Mouse (Mus musculus): Measurements from ENCODE around the gene Mst1r. TPM values are rescaled to one million over a fixed set of nuclear protein-coding genes. Genes with fewer than 3 reads are reported as not detected.

Mst1r gene
- 0.39 and 0.80 TPM in 2 replicates for polyA plus RNA-seq (2014; fragmentation: Nextera tagmentation; extraction: Ambion mirVana)

DNA sequence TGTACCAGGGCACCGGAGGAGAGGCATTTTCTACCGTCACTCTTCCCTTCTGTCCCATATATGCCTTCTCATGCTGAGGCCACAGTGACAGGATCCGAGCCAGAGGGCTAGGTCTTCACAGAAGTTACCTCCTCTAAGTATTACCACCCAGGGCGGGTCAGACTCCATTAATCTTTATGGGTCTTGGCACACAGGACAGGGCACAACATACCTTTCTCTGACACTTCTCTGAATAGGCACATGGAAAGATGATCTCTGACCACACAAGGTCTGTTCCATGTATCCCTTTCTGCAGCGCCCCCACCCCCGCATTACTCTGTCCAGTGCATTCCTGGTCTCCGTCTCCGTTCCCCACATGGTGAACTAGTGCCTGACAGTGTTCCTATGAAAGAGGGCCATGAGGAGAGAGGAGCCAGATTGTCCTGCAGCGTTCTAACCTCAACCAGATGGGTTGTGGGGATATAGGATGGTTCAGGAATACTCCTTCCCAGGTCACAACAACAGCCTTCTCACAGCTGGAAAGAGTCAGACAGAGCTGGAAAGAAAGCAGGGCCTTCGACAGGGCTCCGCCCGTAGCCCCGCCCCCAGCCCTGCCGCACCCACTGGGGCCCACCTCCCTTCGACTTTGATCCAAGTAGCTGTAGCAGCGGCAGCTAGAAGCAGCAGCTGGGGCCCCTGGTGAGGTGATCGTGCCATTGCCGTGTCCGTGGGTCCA lies at the start of gene Mst1r:
TSS of gene Mst1r (plus strand) at position 622 of the 715 bp plus-strand sequence.
- ATAC-seq (ENCODE audit: low FRiP score, low TSS enrichment) = peak; percentile 84
- Histone ChIP-seq H3K4me1 (ENCODE audit: control insufficient read depth, insufficient read depth, low read length) (peaks cover 36% of the 10 kb centered on the region), H3K9ac (ENCODE audit: low read depth, low read length) (peak within 1 kb of the TSS; percentile 58), H3K27ac (ENCODE audit: low read depth, low read length) (peak within 1 kb of the TSS; percentile 31), H3K9me3 (ENCODE audit: control insufficient read depth, low read length) (no peaks in the 10 kb centered on the region), H3K36me3 (ENCODE audit: control insufficient read depth, insufficient read depth, low read length) (no peaks in the 10 kb centered on the region), H3K4me3 (ENCODE audit: low read length) (peak within 1 kb of the TSS; percentile 41), H3K4me2 (replicated peaks; ENCODE audit: low read depth, low read length) (peak within 1 kb of the TSS; percentile 81), H3K27me3 (ENCODE audit: control insufficient read depth, insufficient read depth, low read length) (peaks cover under 1% of the 10 kb centered on the region)
- WGBS = 10% methylated on average over 19 of the region's 19 CpGs

- Histone ChIP-seq H3K27me3 (ENCODE audit: control insufficient read depth, insufficient read depth, low read length) (no peaks in the 10 kb centered on the region), H3K9me3 (ENCODE audit: control insufficient read depth, low read length) (no peaks in the 10 kb centered on the region), H3K4me1 (ENCODE audit: control insufficient read depth, insufficient read depth, low read length) (no peaks in the 10 kb centered on the region), H3K36me3 (ENCODE audit: control insufficient read depth, insufficient read depth, low read length) (peaks cover 31% of the 10 kb centered on the region), H3K4me2 (replicated peaks; ENCODE audit: low read depth, low read length) (no peak overlapping the region), H3K9ac (ENCODE audit: low read depth, low read length) (no peak overlapping the region), H3K4me3 (ENCODE audit: low read length) (no peak overlapping the region), H3K27ac (ENCODE audit: low read depth, low read length) (no peak overlapping the region)
- 97% methylated on average over 3 of the region's 3 CpGs for WGBS
- ATAC-seq (ENCODE audit: low FRiP score, low TSS enrichment) = no peak
Observed at GRCm38 (mm10) chr9:107858343-107858742, 48.3 kb upstream of the Mst1r start.

GRCm38 (mm10) chr9:107864493-107864892 lies 42.2 kb upstream of the Mst1r start:
- H3K4me3 ChIP-seq (ENCODE audit: low read length) = no peak overlapping the region
- H3K36me3 ChIP-seq (ENCODE audit: control insufficient read depth, insufficient read depth, low read length) = peaks cover 15% of the 10 kb centered on the region
- H3K4me1 ChIP-seq (ENCODE audit: control insufficient read depth, insufficient read depth, low read length) = no peaks in the 10 kb centered on the region
- no peak overlapping the region for H3K27ac ChIP-seq (ENCODE audit: low read depth, low read length)
- H3K27me3 ChIP-seq (ENCODE audit: control insufficient read depth, insufficient read depth, low read length) = no peaks in the 10 kb centered on the region
- no peak overlapping the region for H3K9ac ChIP-seq (ENCODE audit: low read depth, low read length)
- H3K4me2 ChIP-seq (replicated peaks; ENCODE audit: low read depth, low read length) = no peak overlapping the region
- H3K9me3 ChIP-seq (ENCODE audit: control insufficient read depth, low read length) = no peaks in the 10 kb centered on the region
- 70% methylated on average over 1 of the region's 1 CpGs for WGBS
- ATAC-seq (ENCODE audit: low FRiP score, low TSS enrichment) = no peak

DNA sequence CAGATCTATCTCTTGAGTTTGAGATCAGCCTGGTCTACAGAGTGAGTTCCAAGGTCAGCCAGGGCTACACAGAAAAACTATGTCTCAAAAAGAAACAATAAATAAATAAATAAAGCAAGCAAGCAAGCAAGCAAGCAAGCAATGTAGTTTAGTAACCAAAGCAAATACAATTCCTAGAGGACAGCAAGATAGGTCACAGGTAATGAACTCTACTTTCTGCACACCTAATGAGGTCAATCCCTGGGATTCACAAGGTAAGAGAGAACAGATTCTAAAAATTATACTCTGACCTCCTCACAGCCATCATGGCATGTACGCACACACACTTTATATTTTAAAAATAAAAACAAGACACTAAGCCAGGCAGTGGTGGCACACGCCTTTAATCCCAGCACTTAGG lies 40.6 kb upstream of the Mst1r start:
- Histone ChIP-seq H3K27me3 (ENCODE audit: control insufficient read depth, insufficient read depth, low read length) (no peaks in the 10 kb centered on the region), H3K4me2 (replicated peaks; ENCODE audit: low read depth, low read length) (no peak overlapping the region), H3K27ac (ENCODE audit: low read depth, low read length) (no peak overlapping the region), H3K36me3 (ENCODE audit: control insufficient read depth, insufficient read depth, low read length) (0 out of 2 replicates have a peak, but pooled peaks cover 6% of the 10 kb centered on the region), H3K4me1 (ENCODE audit: control insufficient read depth, insufficient read depth, low read length) (peaks cover 1% of the 10 kb centered on the region; the same call in 1 of the 2 replicates), H3K4me3 (ENCODE audit: low read length) (no peak overlapping the region), H3K9ac (ENCODE audit: low read depth, low read length) (no peak overlapping the region), H3K9me3 (ENCODE audit: control insufficient read depth, low read length) (no peaks in the 10 kb centered on the region)
- ATAC-seq (ENCODE audit: low FRiP score, low TSS enrichment) = no peak
- 95% methylated on average over 2 of the region's 2 CpGs for WGBS

GRCm38 (mm10) chr9:107872350-107873098 lies 34.1 kb upstream of the Mst1r start:
- Histone ChIP-seq H3K4me2 (replicated peaks; ENCODE audit: low read depth, low read length) (peak overlapping the region; percentile 72), H3K9me3 (ENCODE audit: control insufficient read depth, low read length) (no peaks in the 10 kb centered on the region), H3K36me3 (ENCODE audit: control insufficient read depth, insufficient read depth, low read length) (0 out of 2 replicates have a peak, but pooled peaks cover 5% of the 10 kb centered on the region), H3K27me3 (ENCODE audit: control insufficient read depth, insufficient read depth, low read length) (no peaks in the 10 kb centered on the region), H3K9ac (ENCODE audit: low read depth, low read length) (peak overlapping the region; percentile 91), H3K4me1 (ENCODE audit: control insufficient read depth, insufficient read depth, low read length) (peaks cover 10% of the 10 kb centered on the region), H3K4me3 (ENCODE audit: low read length) (peak overlapping the region; percentile 93), H3K27ac (ENCODE audit: low read depth, low read length) (peak overlapping the region; percentile 91)
- WGBS = under 1% methylated on average over 77 of the region's 80 CpGs
- ATAC-seq (ENCODE audit: low FRiP score, low TSS enrichment) = peak; percentile 99

DNA sequence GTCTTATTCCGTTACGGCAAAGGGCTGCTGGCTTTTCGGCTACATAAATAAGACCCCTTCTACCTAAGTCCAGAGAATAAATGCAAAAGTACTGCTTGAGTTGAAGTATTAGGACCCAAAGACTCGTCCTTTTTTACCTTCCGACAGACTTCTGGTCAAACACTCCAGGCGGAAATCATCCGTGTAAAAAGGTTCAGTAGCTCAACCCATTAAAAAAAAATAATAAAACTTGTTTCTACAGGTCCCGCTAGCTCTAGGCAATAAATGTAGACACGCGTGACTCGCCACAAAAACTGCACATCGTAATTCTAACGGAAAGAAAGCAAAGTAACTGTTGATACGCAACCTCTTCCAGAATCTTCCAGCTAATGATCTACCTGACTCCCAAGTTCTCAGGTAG lies 33.5 kb upstream of the Mst1r start, which contains the start of gene Rbm6:
TSS of gene Rbm6 (minus strand) at position 101 of the 400 bp plus-strand sequence.
- H3K4me2 ChIP-seq (replicated peaks; ENCODE audit: low read depth, low read length) = peak within 1 kb of the TSS; percentile 72
- H3K4me3 ChIP-seq (ENCODE audit: low read length) = peak within 1 kb of the TSS; percentile 93
- no peaks in the 10 kb centered on the region for H3K36me3 ChIP-seq (ENCODE audit: control insufficient read depth, insufficient read depth, low read length)
- ATAC-seq (ENCODE audit: low FRiP score, low TSS enrichment) = no peak
- peak within 1 kb of the TSS; percentile 91 for H3K9ac ChIP-seq (ENCODE audit: low read depth, low read length)
- H3K27ac ChIP-seq (ENCODE audit: low read depth, low read length) = peak within 1 kb of the TSS; percentile 91
- no peaks in the 10 kb centered on the region for H3K9me3 ChIP-seq (ENCODE audit: control insufficient read depth, low read length)
- WGBS = 9% methylated on average over 14 of the region's 14 CpGs
- H3K27me3 ChIP-seq (ENCODE audit: control insufficient read depth, insufficient read depth, low read length) = no peaks in the 10 kb centered on the region
- peaks cover 10% of the 10 kb centered on the region for H3K4me1 ChIP-seq (ENCODE audit: control insufficient read depth, insufficient read depth, low read length)

DNA sequence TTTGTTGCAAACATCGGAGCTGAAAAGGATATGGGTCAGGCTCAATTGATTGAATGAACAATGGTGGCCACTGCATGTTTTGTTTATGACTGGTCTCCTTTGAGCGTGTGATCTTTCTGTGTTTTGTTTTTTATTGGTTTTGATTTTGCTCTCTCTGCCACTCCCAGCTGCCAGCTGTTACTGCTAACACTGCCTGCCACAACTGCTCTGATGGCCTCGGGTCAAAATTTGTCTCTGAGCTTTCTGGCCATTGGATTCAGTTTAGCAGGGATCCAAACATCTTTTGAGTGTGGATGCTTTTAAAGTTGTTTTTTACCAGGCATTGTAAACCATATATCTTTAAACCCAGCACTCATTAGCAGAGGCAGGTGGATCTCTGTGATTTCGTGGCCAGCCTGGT lies 26.3 kb upstream of the Mst1r start:
- Histone ChIP-seq H3K4me3 (ENCODE audit: low read length) (no peak overlapping the region), H3K27ac (ENCODE audit: low read depth, low read length) (no peak overlapping the region), H3K27me3 (ENCODE audit: control insufficient read depth, insufficient read depth, low read length) (no peaks in the 10 kb centered on the region), H3K9ac (ENCODE audit: low read depth, low read length) (no peak overlapping the region), H3K4me1 (ENCODE audit: control insufficient read depth, insufficient read depth, low read length) (no peaks in the 10 kb centered on the region), H3K4me2 (replicated peaks; ENCODE audit: low read depth, low read length) (no peak overlapping the region), H3K9me3 (ENCODE audit: control insufficient read depth, low read length) (no peaks in the 10 kb centered on the region), H3K36me3 (ENCODE audit: control insufficient read depth, insufficient read depth, low read length) (no peaks in the 10 kb centered on the region)
- WGBS = 75% methylated on average over 4 of the region's 4 CpGs
- no peak for ATAC-seq (ENCODE audit: low FRiP score, low TSS enrichment)

DNA sequence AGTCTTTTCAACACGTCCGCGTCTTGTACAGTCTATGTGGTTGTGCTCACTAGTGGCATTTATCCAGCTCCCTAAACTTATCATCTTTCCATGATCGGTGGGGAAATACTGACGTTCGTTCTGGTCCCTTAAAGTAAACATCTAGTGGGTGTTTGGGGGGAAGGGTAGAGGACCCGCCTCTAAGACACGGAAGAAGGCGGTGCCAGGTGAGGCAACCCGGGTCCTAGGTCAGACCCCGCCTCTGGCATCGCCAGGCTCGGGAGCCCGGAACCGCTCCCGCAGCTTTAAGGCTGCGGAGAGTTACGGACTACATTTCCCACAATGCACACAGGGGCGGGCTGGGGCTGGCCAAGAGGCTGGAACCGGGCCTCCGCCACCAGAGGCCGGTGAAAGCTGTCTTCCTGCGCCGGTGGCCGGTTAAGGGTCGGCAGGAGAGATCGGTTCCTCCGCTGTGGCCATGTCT lies 18.8 kb upstream of the Mst1r start, which contains the start of gene Mon1a:
TSS of gene Mon1a (plus strand) at position 348 of the 463 bp plus-strand sequence.
- peak within 1 kb of the TSS; percentile 86 for H3K4me2 ChIP-seq (replicated peaks; ENCODE audit: low read depth, low read length)

More for the DNA sequence above, 18.8 kb upstream of the Mst1r start, which contains the start of gene Mon1a:
- WGBS = 1% methylated on average over 28 of the region's 28 CpGs
- Histone ChIP-seq H3K9me3 (ENCODE audit: control insufficient read depth, low read length) (no peaks in the 10 kb centered on the region), H3K36me3 (ENCODE audit: control insufficient read depth, insufficient read depth, low read length) (no peaks in the 10 kb centered on the region), H3K27me3 (ENCODE audit: control insufficient read depth, insufficient read depth, low read length) (peaks cover 5% of the 10 kb centered on the region; the same call in 1 of the 2 replicates), H3K27ac (ENCODE audit: low read depth, low read length) (no peak within 1 kb of the TSS), H3K9ac (ENCODE audit: low read depth, low read length) (peak within 1 kb of the TSS; percentile 75), H3K4me3 (ENCODE audit: low read length) (peak within 1 kb of the TSS; percentile 81), H3K4me1 (ENCODE audit: control insufficient read depth, insufficient read depth, low read length) (peaks cover 6% of the 10 kb centered on the region)
- ATAC-seq (ENCODE audit: low FRiP score, low TSS enrichment) = peak; percentile 97

Data from kidney, embryonic 14.5 days (tissue).